Mouse (Mus musculus) embryonic stem cell, embryonic (primary cell): Measurements from ENCODE around the gene Nynrin.

Source experiments
- CTCF ChIA-PET, 4 experiments: fragments of 300-600 bp in 2 of 4; fragments of 350-600 bp in 2 of 4; sonication (Branson Sonifier 250); formaldehyde crosslinking; loops; one replicate each; lab custom pipeline; 2022; ENCODE audit warnings: inconsistent platforms in 2 of 4; lab: Charles Lee
- POLR2A ChIA-PET, 4 experiments: fragments of 300-600 bp in 2 of 4; fragments of 350-600 bp in 2 of 4; sonication (Branson Sonifier 250); formaldehyde crosslinking; loops; one replicate each; lab custom pipeline; 2022; ENCODE audit warnings: antibody characterized with exemption in 4 of 4, inconsistent platforms in 1 of 4; lab: Charles Lee

The Nynrin gene

DNA sequence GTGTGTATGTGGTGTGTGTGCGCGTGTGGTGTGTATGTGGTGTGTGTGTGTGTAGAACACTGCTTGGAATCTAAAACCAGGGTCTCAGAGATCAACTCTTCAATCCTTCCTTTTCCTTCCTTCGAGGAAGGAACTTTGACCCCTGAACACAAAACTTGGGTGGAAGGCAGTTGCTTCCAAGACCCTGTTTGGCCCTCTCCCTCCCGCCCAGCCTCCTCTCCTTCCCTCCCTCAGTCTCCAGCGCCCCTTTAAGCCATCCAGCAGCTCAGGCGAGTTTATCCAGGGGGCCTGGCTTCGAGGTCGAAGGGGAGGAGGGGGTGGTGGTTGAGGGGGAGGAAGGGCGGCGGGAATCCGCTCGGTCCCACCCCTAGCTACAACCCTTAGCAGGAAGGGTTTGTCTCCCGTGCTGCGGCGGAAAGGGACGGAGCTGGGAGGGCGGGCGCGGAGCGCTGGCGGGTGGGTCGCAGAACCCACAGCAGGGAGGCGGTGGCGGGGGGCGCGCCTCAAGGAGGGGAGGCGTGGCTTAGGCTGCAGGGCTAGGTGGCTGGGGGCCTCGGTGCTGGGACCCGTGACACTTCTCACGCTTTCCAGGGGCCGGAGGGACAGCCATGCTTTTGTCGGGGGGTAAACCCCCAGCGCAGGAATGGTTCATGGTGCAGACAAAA, at the start of gene Nynrin:
Nynrin (plus strand) TSS at position 390 of the 665 bp plus-strand sequence.
- CTCF ChIA-PET, result interaction anchor here (0.5 to 7.3 kb wide), 24 partner anchors 10 to 1556 kb away, joined by 3 to 71 read pairs (median 4); partner anchors contain the start of genes Nfatc4 (in 2 of the 4), Adcy4 (in 1 of the 4) and Ripk3 (in 1 of the 4)
- POLR2A ChIA-PET, result interaction anchor here (0.6 to 25.9 kb wide), 36 partner anchors 9 to 776 kb away, joined by 3 to 686 read pairs (median 6); partner anchors contain the start of genes Nfatc4 (in 2 of the 4), Gmpr2 (in 1 of the 4), Khnyn (in 1 of the 4) and Mdp1 (in 1 of the 4)

DNA sequence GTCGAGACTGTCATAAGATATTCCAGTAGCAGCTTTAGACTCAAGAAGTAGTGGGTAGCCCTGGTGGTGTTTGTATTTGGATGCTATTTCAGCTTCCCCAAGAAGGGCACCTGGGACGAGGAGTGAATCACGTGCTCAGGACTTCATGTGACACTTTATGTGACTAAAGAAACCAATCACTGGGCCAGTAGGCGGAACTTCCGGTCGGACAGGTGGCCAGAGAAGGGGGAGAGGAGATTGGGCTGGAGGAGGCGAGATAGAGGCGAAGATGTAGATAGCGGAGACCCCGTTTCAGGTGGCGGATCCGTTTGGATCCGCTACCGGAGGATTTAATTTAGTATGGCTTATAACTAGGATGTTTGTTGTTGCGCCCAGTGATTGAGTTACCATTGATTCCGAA, 38.9 kb upstream of the Nynrin start:
- POLR2A ChIA-PET, result interaction anchor here in 3 of 4 experiments (0.8 to 19.1 kb wide), 41 partner anchors 9 to 729 kb away, joined by 3 to 686 read pairs (median 4); partner anchors contain the start of genes Gmpr2 (in 2 of the 3), Khnyn (in 2 of the 3), Nedd8 (in 2 of the 3) and Nfatc4 (in 2 of the 3)
- CTCF ChIA-PET, result interaction anchor here in 3 of 4 experiments (0.6 to 1.5 kb wide), 4 partner anchors 34 to 104 kb away, joined by 3 read pairs; no protein-coding TSS in a partner anchor

DNA sequence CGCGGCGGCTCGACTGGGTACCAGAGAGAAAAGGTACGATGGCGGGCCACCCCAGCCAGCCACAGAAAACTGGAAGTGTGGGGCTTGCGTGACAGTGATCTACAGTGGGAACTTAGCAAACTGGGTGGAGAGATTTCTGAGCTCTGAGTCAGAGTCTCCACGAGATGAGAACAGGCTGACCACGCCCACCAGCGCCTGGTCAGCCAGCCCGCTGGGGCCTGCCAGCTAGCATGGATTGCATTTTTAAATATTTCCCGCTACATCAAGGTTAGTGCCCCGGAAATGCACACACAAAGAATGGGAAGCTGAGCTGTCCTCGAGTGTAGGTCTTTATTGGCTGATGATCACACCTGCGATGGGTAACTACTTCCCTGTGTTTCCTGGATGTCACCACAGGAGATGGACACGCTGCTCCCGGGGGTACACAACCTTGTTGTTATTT, 38.5 kb upstream of the Nynrin start:
- ChIA-PET POLR2A (interaction anchor here (0.6 to 19.1 kb wide), 52 partner anchors 8 to 730 kb away, joined by 3 to 686 read pairs (median 4); partner anchors contain the start of genes Gmpr2 (in 2 of the 4), Khnyn (in 2 of the 4), Nedd8 (in 2 of the 4) and Nfatc4 (in 2 of the 4)), CTCF (interaction anchor here in 3 of 4 experiments (0.6 to 1.5 kb wide), 7 partner anchors 21 to 106 kb away, joined by 3 read pairs; no protein-coding TSS in a partner anchor)

DNA sequence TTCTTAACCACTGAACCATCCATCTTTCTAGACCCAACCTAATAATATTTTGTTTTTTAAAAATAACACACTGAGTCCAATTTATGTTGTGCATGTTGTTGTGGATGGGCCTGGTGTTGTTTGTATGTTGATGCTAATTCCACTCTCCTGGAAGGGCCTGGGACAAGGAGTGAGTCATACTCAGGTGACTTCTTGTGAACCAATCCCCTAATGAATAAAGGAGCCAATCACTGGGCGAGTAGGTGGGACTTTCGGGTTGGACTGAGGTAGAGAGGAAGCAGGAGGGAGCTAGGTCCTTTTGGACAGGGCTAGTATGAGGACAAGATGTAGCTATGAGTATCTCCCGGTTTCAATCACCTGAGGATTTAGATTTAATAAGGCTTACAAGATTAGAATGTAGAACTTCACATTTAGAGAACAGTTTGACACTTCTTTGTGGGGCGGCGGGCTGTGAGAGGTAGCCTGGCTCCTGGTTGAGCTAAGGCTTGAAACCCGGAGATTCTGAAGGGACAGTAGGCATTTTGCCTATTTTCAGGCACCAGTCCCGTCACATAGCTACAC, 33.9 kb upstream of the Nynrin start:
- POLR2A ChIA-PET, result interaction anchor here (0.6 to 19.1 kb wide), 40 partner anchors 10 to 678 kb away, joined by 3 to 686 read pairs (median 4); partner anchors contain the start of genes Nynrin (in 2 of the 4), Ripk3 (in 2 of the 4), Sdr39u1 (in 2 of the 4) and Tm9sf1 (in 2 of the 4)
- CTCF ChIA-PET, result interaction anchor here (0.5 to 1.9 kb wide), 23 partner anchors 10 to 763 kb away, joined by 3 to 18 read pairs (median 4); partner anchors contain the start of genes A730061H03Rik (in 1 of the 4) and Ripk3 (in 1 of the 4)

DNA sequence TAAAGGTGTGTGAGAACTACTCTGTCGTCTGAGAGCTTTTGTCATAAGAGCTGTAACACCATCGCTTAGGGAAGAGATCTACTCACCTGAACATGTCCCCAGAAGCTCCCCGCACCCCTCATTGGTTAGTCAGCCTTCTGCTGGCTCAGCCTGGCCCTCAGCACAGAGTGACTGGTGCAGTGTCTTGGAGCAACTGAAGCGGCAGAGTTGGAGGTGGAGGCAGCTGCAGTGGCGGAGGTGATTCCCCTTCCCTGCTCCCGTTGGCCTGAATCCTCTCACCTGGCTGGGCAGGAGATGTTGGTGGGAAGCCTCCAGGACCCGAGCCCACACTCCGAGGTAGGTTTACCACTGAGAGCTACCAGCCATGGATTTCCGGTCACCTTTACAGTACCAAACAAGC, 33.2 kb upstream of the Nynrin start:
- POLR2A ChIA-PET, result interaction anchor here in 3 of 4 experiments (0.6 to 19.1 kb wide), 35 partner anchors 9 to 342 kb away, joined by 3 to 686 read pairs (median 4); partner anchors contain the start of genes Nynrin (in 2 of the 3), Sdr39u1 (in 2 of the 3), Tm9sf1 (in 2 of the 3) and A730061H03Rik (in 1 of the 3)
- CTCF ChIA-PET, result interaction anchor here (0.5 to 6.8 kb wide), 22 partner anchors 9 to 764 kb away, joined by 3 to 55 read pairs (median 4); partner anchors contain the start of genes A730061H03Rik (in 1 of the 4) and Ripk3 (in 1 of the 4)

DNA sequence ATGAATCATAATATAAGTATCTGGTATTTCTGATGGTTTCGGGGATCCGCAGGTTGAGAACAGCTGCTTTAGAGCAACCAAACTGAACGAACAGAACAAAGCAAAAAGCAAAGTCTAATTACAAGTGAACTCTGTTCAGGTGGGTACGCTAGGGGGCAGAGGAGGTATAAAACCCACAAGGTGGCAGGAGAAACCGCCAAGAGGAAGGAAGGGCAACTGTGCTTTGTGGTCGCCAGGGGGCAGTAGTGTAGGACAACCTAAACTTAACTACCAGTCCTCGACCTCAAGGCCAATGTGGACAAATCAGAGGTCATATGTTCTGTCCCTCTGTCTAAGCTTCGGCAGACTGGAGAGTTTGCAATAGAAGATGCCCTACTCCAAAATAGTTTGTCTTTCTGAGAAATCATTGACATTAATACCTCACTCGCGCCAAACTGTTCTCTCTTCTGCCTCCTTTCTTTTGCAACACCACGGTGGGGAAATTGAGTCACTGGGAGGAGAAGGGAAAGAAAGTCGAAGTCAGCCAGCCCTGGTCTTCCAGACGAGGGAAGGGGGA, 31.3 kb upstream of the Nynrin start:
- CTCF ChIA-PET, result interaction anchor here (0.5 to 6.8 kb wide), 19 partner anchors 12 to 930 kb away, joined by 3 to 55 read pairs (median 4); partner anchors contain the start of gene Nynrin (in 1 of the 4)
- POLR2A ChIA-PET, result interaction anchor here in 3 of 4 experiments (0.7 to 19.1 kb wide), 19 partner anchors 7 to 308 kb away, joined by 3 to 686 read pairs (median 8); partner anchors contain the start of genes Nynrin (in 2 of the 3), A730061H03Rik (in 1 of the 3), Dcaf11 (in 1 of the 3) and Ripk3 (in 1 of the 3)

DNA sequence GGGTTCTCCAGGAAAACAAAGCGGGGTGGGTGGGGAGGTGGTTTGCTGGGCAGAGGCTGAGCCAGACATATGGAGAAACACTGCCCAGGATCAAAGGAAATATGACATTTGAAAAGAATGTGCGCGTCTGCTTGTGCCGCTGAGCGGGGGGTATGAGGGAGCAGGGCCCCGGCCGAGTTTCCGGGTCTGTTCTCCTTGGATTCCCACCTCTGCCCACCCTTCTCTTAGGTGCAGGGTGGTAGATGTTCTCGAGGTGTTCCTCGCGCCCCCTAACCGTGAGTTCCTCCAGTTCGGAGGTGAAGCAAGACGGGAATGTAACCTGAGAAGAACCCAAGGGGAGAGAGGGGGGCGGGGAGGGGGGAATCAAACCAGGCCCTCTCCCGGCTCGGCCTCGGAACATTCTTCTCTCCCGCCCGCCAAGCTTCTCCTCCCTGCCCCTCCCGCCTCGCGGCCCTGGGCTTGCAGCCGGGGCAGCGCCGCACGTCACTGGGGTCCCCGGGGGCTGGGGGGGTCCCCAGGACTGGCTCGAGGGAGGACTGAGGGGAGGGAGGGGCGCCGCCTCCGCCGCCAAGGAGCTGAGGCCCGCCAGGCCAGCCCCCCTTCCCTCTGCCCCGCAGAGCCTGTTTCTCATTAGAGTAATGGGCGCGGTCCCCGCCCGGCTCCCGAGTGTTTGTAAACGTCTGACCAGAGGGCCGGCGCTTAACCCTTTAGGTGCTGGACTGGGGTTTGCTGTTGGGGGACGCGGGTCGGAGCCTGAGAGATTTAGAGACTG, 30.6 kb upstream of the Nynrin start, which contains the start of gene Nfatc4:
Nfatc4 (plus strand) TSS at position 154 of the 772 bp plus-strand sequence.
- ChIA-PET CTCF (interaction anchor here (0.5 to 6.8 kb wide), 31 partner anchors 12 to 385 kb away, joined by 3 to 55 read pairs (median 4); partner anchors contain the start of genes Nynrin (in 3 of the 4), Psme2 (in 1 of the 4) and Rnf31 (in 1 of the 4)), POLR2A (interaction anchor here (0.6 to 19.1 kb wide), 34 partner anchors 8 to 308 kb away, joined by 3 to 686 read pairs (median 4); partner anchors contain the start of genes Nynrin (in 2 of the 4), Sdr39u1 (in 2 of the 4), A730061H03Rik (in 1 of the 4) and Dcaf11 (in 1 of the 4))

DNA sequence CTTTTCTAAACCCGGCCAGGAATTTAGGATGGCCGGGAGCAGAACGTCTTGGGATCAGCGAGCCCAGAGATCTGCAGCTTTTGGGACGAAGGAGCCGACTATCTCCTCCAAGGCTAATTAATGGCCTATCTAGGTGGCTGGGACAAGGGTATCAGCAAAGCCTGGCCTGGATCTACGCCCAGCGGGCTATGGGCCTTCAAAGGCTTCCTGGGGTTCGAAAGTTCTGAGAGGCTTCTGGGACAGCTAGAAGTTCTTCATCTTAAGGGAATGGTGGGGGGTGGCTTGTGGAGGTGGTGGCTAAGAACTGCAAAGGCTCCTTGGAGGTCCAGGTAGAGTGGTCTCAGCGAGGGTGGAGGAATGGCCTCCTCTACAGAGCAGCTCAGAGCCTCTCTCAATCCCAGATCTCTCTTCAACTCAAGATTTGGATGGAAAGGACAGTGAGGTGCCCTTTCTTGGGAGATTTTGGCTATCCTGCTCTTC, 29.8 kb upstream of the Nynrin start:
- POLR2A ChIA-PET, result interaction anchor here (0.6 to 19.1 kb wide), 35 partner anchors 9 to 268 kb away, joined by 3 to 686 read pairs (median 4); partner anchors contain the start of genes Nynrin (in 2 of the 4), Sdr39u1 (in 2 of the 4), A730061H03Rik (in 1 of the 4) and Dcaf11 (in 1 of the 4)

DNA sequence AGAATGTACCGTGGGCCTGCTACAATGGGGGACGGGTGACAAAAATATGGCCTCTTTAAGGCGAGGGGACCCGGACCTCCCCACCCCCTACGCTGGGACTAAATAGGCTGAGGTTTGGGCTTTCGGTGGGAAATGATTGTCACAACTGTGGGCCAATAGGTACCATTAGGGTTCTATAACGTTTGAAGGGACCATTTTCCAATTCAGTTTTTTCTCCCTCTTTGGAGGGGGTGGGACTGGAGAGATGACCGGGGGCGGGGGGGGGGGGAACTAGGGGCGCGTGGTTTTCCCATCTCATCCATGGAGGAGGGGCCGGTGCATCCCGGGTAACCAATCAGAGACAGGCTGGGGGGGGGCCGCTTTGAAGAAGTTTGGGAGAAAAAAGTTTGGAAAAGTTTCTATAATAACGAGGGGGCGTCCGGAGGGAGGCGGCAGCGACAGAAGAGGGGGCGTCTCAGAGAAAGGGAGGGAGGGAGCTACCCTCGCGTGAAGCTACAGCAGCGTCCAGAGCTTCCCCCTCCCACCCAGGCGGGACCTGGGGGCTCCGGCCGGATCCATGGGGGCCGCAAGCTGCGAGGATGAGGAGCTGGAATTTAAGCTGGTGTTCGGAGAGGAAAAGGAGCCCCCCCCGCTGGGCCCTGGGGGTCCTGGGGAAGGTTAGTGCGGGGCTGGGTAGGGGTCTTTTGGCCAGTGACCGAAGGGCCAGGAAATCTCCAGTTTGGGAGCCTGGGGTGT, 29.2 kb upstream of the Nynrin start:
- POLR2A ChIA-PET, result interaction anchor here (0.6 to 19.1 kb wide), 26 partner anchors 9 to 233 kb away, joined by 3 to 686 read pairs (median 5); partner anchors contain the start of genes Gmpr2 (in 2 of the 4), Khnyn (in 2 of the 4), Nedd8 (in 2 of the 4) and Nynrin (in 2 of the 4)

More for the DNA sequence above, 29.8 kb upstream of the Nynrin start:
- CTCF ChIA-PET, result interaction anchor here (0.6 to 6.8 kb wide), 27 partner anchors 11 to 267 kb away, joined by 3 to 55 read pairs (median 4); partner anchors contain the start of genes Nynrin (in 2 of the 4), Psme2 (in 1 of the 4) and Rnf31 (in 1 of the 4)

DNA sequence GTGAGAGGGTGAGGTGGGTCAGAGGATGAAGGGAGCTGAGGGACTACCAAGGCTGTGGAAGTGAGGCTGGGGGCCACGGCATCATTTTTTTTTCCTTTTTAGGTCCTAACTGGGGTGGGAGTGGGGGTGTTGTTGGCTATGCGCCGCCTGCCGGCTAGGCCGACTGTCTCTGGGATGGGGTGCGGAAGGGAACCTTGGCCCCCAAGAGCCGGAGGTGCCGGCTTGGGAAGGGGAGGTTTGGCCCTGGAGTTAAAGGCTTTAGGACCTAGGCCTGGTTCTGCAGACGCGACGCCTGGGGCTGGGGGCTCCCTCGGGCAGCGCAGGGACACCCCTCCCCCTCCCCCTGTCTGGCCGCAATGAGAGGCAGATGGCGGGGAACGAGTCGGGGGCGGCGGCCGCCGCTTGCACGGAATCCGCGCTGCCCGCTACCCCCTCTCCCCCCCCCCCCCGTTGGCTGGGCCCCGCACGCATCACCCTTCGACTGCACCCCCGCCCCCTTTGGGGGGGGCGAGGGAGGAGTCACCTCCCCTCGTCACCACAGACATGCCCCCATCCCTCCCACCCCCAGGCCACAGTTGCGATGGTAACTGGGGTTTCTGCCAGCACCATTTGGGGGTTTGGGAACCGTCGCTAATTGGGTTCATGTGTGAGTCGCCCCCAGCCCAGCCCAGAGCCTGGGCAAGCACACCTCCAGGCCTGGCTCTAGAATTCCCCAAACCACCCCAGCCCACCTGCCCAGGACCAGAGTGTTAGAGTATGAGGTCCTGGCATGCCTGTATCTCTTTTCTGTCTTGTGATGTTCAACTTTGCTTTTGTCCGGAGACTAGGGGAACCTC, 28.4 kb upstream of the Nynrin start:
- POLR2A ChIA-PET, result interaction anchor here (0.7 to 19.1 kb wide), 27 partner anchors 9 to 234 kb away, joined by 3 to 686 read pairs (median 6); partner anchors contain the start of genes Nynrin (in 3 of the 4), Gmpr2 (in 2 of the 4), Nedd8 (in 2 of the 4) and Khnyn (in 1 of the 4)
- CTCF ChIA-PET, result interaction anchor here (0.5 to 6.8 kb wide), 14 partner anchors 8 to 1040 kb away, joined by 3 to 55 read pairs (median 4); partner anchors contain the start of gene Nynrin (in 1 of the 4)

More for the DNA sequence above, 29.2 kb upstream of the Nynrin start:
- CTCF ChIA-PET, result interaction anchor here in 3 of 4 experiments (0.6 to 6.8 kb wide), 16 partner anchors 9 to 234 kb away, joined by 3 to 55 read pairs (median 4); partner anchors contain the start of genes Nynrin (in 1 of the 3), Psme2 (in 1 of the 3) and Rnf31 (in 1 of the 3)

DNA sequence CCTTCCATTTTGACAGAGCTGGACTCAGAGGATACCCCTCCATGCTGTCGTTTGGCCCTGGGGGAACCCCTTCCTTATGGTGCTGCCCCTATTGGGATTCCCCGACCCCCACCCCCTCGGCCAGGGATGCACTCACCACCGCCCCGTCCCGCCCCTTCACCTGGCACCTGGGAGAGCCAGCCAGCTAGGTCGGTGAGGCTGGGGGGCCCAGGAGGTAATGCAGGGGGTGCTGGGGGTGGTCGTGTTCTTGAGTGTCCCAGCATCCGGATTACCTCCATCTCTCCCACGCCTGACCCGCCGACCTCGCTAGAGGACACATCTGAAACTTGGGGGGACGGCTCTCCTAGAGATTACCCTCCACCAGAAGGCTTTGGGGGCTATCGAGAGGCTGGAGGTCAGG, 27.7 kb upstream of the Nynrin start:
- CTCF ChIA-PET, result interaction anchor here in 3 of 4 experiments (0.6 to 6.8 kb wide), 10 partner anchors 12 to 93 kb away, joined by 3 to 55 read pairs (median 4); partner anchors contain the start of gene Nynrin (in 1 of the 3)

DNA sequence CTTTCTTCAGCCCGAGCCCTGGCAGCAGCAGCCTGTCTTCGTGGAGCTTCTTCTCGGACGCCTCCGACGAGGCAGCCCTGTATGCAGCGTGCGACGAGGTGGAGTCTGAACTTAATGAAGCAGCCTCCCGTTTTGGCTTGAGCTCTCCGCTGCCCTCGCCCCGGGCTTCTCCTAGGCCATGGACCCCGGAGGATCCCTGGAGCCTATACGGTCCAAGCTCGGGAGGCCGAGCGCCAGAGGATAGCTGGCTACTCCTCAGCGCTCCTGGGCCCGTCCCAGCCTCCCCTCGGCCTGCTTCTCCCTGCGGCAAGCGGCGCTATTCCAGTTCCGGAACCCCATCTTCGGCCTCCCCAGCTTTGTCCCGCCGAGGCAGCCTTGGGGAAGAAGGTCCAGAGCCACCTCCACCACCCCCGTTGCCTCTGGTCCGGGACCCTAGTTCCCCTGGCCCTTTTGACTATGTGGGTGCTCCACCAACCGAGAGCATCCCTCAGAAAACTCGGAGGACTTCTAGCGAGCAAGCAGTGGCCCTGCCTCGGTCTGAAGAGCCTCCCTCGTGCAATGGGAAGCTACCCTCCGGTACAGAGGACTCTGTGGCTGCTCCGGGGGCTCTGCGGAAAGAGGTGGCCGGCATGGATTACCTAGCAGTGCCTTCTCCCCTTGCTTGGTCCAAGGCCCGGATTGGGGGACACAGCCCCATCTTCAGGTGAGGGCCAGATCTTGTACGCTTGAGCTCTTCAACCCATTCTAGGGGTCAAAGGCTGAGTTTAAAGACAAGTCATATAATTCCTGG, 27.1 kb upstream of the Nynrin start:
- CTCF ChIA-PET, result interaction anchor here (0.6 to 6.8 kb wide), 15 partner anchors 11 to 376 kb away, joined by 3 to 55 read pairs (median 3); partner anchors contain the start of gene Nynrin (in 1 of the 4)
- POLR2A ChIA-PET, result interaction anchor here (0.6 to 19.1 kb wide), 28 partner anchors 8 to 155 kb away, joined by 3 to 686 read pairs (median 5); partner anchors contain the start of genes Nynrin (in 3 of the 4), Gmpr2 (in 1 of the 4), Ltb4r2 (in 1 of the 4) and Nedd8 (in 1 of the 4)

More for the DNA sequence above, 27.7 kb upstream of the Nynrin start:
- POLR2A ChIA-PET, result interaction anchor here (0.7 to 19.1 kb wide), 24 partner anchors 8 to 235 kb away, joined by 3 to 686 read pairs (median 6); partner anchors contain the start of genes Nynrin (in 3 of the 4), Ltb4r2 (in 1 of the 4), Psme2 (in 1 of the 4) and Rabggta (in 1 of the 4)
